In the genomic region with DNA sequence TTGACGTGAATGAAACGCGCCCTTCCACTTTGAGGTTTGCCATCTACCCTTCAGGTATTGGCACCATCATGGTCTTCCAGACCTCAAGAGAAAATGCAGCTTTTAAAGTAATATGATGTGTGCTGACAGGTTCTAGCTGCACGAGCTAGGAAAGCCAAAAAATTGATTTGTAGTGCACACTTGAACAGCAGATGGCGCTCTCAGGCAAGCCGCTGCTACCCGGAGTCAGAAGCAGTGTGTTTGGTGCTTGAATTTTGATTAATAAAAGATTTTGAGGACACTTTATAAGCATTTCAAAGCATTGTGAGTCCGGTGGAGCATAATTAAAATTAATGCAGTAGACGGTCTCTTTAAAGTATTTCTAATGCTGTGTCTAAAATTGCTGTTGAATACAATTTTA, we compare ENCODE assay signal across 8 mouse cellular contexts. TPM values are rescaled to one million over a fixed set of nuclear protein-coding genes. Genes with fewer than 3 reads are reported as not detected.
A peak's percentile ranks its signal among the peaks of the same experiment; 100 is the strongest.
DNase-seq lines count a peak whose midpoint lies in the region; ATAC-seq and TF ChIP-seq lines count a peak whose summit lies in the region.

No protein-coding gene starts in this region.

- in situ Hi-C loops in Patski (cut with MboI; ENCODE audit: low pct_unique_long_range_greater_than_20kb) = loop anchor here (5.0 kb wide), 2 partner anchors 100 to 1850 kb away; no protein-coding TSS in a partner anchor

- TF ChIP-seq CTCF in Patski (IDR thresholded peaks at IDR 0.05) = peak; percentile 94

- POLR2A ChIA-PET in Patski (lab: Charles Lee) = no interaction called here

- DNase-seq in heart, adult 18-20 months = peak; percentile 30 to 81
- DNase-seq in heart, postnatal 25 days (ENCODE audit: low spot score) = no peak
- no peak for DNase-seq in Patski (ENCODE audit: low read depth, low spot score)
- DNase-seq in cerebellum, postnatal 14 days = peak; percentile 88 to 90
- peak; percentile 69 for DNase-seq in gastrocnemius, postnatal 10 days
- peak; percentile 53 for DNase-seq in layer of hippocampus, adult 9-11 months
- DNase-seq in right cerebral cortex, postnatal 25 days = peak; percentile 81

- H3K27me3 ChIP-seq in Patski = peaks cover 3% of the 10 kb centered on the region

- CTCF ChIA-PET in Patski (lab: Charles Lee) = interaction anchor here (0.7 to 1.6 kb wide), 7 partner anchors 8 to 134 kb away, joined by 3 to 8 read pairs (median 3); no protein-coding TSS in a partner anchor

- peak; percentile 51 for ATAC-seq in Patski
- ATAC-seq in megakaryocyte progenitor cell, adult 5-6 weeks (replicated peaks; ENCODE audit: poor library complexity) = peak; percentile 89

- intact Hi-C loops in heart, postnatal 25 days (cut with DNase I) = loop anchor here (2.0 to 5.0 kb wide), 2 partner anchors 101 to 1850 kb away; no protein-coding TSS in a partner anchor

RNA-seq across cellular contexts. Expression of a gene that starts 16.4 kb away (rescaled TPM):
- total RNA-seq in heart, adult 18-20 months (2021) = not detected
- total RNA-seq in heart, postnatal 25 days (2021) = not detected
- polyA plus RNA-seq in Patski (2021) = not detected
- total RNA-seq in gastrocnemius, postnatal 10 days (2021) = not detected
- not detected in 2 replicates for total RNA-seq in megakaryocyte progenitor cell, adult 5-6 weeks (2015)
- total RNA-seq in megakaryocyte progenitor cell, adult 5-6 weeks (2017) = not detected in 2 replicates

RNA-seq across cellular contexts. Expression of a gene that starts 54.5 kb away (rescaled TPM):
- 10 to 100 TPM; 19.3 to 20.6 TPM for total RNA-seq in heart, adult 18-20 months (2021)
- 10 to 100 TPM; 18.5 to 23.7 TPM for total RNA-seq in heart, postnatal 25 days (2021)
- polyA plus RNA-seq in Patski (2021) = 62.0 TPM
- total RNA-seq in gastrocnemius, postnatal 10 days (2021) = 10 to 100 TPM; 14.8 to 15.2 TPM
- not detected in 2 replicates for total RNA-seq in megakaryocyte progenitor cell, adult 5-6 weeks (2015)
- total RNA-seq in megakaryocyte progenitor cell, adult 5-6 weeks (2017) = not detected in 2 replicates

Comparison
In these comparisons a context has a peak if more than half of its experiments do, and no peak if none do; other contexts are left out.
1. DNase-seq: peak in heart, adult 18-20 months (2 of 2), cerebellum, postnatal 14 days (2 of 2), gastrocnemius, postnatal 10 days (single experiment), layer of hippocampus, adult 9-11 months (single experiment) and right cerebral cortex, postnatal 25 days (single experiment); none in heart, postnatal 25 days (single experiment) and Patski (single experiment).
2. RNA of a gene that starts 54.5 kb away (total RNA-seq): 18.5 to 23.7 TPM in heart, postnatal 25 days, 19.3 to 20.6 TPM in heart, adult 18-20 months and 14.8 to 15.2 TPM in gastrocnemius, postnatal 10 days; not detected in megakaryocyte progenitor cell, adult 5-6 weeks; every median in the first group is over 10 times any median in the second.